Mouse (Mus musculus) midbrain, postnatal 0 days (tissue): Measurements from ENCODE around the gene Plod3. TPM values are rescaled to one million over a fixed set of nuclear protein-coding genes. Genes with fewer than 3 reads are reported as not detected.

Experiments
- ATAC-seq: fragments of 200-750 bp; cut with Nextera tagmentation; 2 replicates; pipeline ENCODE4 v1.8.0; 2017; ENCODE audit warnings: moderate number of reproducible peaks, mild to moderate bottlenecking, moderate TSS enrichment, moderate library complexity; ENCODE audit not compliant: low FRiP score
- DNase-seq: peaks from one replicate; pipeline ENCODE4 v3.0.0-alpha.2; 2015; ENCODE audit warnings: low spot score
- H3K27ac ChIP-seq: fragments of 300-500 bp; sonication (generic); 2 replicates; pipeline ENCODE4 v1.5.1; 2014; ENCODE audit warnings: low read depth, mild to moderate bottlenecking, low read length, mixed read lengths
- H3K27me3 ChIP-seq: fragments of 300-500 bp; sonication (generic); 2 replicates; pipeline ENCODE4 v1.6.1; 2014; ENCODE audit warnings: low read length, control low read depth, mixed read lengths; ENCODE audit not compliant: insufficient read depth
- H3K36me3 ChIP-seq: fragments of 300-500 bp; sonication (generic); 2 replicates; pipeline ENCODE4 v1.6.1; 2014; ENCODE audit warnings: low read length, control low read depth, mixed read lengths; ENCODE audit not compliant: insufficient read depth
- H3K4me1 ChIP-seq: fragments of 300-500 bp; sonication (generic); 2 replicates; pipeline ENCODE4 v1.6.1; 2014; ENCODE audit warnings: mild to moderate bottlenecking, control low read depth, antibody characterized with exemption, low read length, mixed read lengths; ENCODE audit not compliant: insufficient read depth
- H3K4me2 ChIP-seq: fragments of 300-500 bp; sonication (generic); 2 replicates; pipeline ENCODE4 v1.6.1; 2014; ENCODE audit warnings: low read depth, mild to moderate bottlenecking, low read length, mixed read lengths; ENCODE audit not compliant: poor library complexity, severe bottlenecking
- H3K4me3 ChIP-seq: fragments of 300-500 bp; sonication (generic); 2 replicates; pipeline ENCODE4 v1.5.1; 2014; ENCODE audit warnings: low read depth, mild to moderate bottlenecking, low read length, moderate library complexity
- H3K9ac ChIP-seq: fragments of 300-500 bp; sonication (generic); replicated peaks from 2 replicates; pipeline ENCODE4 v1.6.1; 2014; ENCODE audit warnings: mild to moderate bottlenecking, low read length, moderate library complexity, mixed read lengths; ENCODE audit not compliant: poor library complexity, severe bottlenecking
- H3K9me3 ChIP-seq: fragments of 300-500 bp; sonication (generic); 2 replicates; pipeline ENCODE4 v1.6.1; 2016; ENCODE audit warnings: low read length, control low read depth
- CTCF ChIP-seq: IDR thresholded peaks from 2 replicates; pipeline ENCODE4 v1.5.1; 2016; ENCODE audit warnings: antibody characterized with exemption, mild to moderate bottlenecking
- WGBS: fragments of 180-500 bp; shearing (Covaris S2); extraction: QIAGEN DNeasy Blood & Tissue Kit; methylation state at CpG from one replicate; pipeline ENCODE4 v1.1.7; 2014; 5-methylcytosine and 5-hydroxymethylcytosine counted together
- polyA plus RNA-seq: library from polyadenylated mRNA; unstranded; fragments of >200 nt; fragmentation: Nextera tagmentation; extraction: Ambion mirVana; gene quantifications from 2 replicates; pipeline ENCODE4 v1.2.1, GENCODE M21; 2015
- total RNA-seq: library from RNA; depleted of rRNA; stranded (reverse); fragments of >200 nt; gene quantifications from 2 replicates; pipeline ENCODE4 v1.2.3, GENCODE M21; 2014

The Plod3 gene
- total and polyA plus RNA-seq, 2 experiments from 2014 or later = 26.7 to 68.1 TPM

DNA sequence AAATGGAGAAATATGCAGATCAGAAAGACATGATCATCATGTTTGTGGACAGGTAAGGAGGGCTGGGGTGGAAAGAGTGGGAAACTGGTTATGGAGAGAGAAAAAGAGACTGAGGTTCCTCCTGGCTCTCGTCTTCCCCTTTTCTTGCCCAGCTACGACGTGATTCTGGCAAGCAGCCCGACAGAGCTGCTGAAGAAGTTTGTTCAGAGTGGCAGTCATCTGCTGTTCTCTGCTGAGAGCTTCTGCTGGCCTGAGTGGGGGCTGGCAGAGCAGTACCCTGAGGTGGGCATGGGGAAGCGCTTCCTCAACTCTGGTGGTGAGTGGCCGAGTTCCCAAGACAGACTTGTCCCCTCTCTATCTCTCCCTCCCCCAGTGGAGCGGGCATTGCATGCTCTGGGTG, 1.6 kb downstream of the Plod3 start:
- H3K27me3 ChIP-seq = no peaks in the 10 kb centered on the region
- H3K9ac ChIP-seq = peak overlapping the region; percentile 99; the same call in 1 of the 2 replicates
- no peaks in the 10 kb centered on the region for H3K9me3 ChIP-seq
- peak overlapping the region; percentile 85 for H3K4me2 ChIP-seq
- WGBS = 66% methylated on average over 7 of the region's 7 CpGs
- DNase-seq (no peak), ATAC-seq (no peak)
- peaks cover 50% of the 10 kb centered on the region for H3K36me3 ChIP-seq
- no peak for TF ChIP-seq CTCF
- 0 out of 2 replicates have a peak overlapping the region, but pooled peaks have one; percentile 92 for H3K27ac ChIP-seq
- H3K4me1 ChIP-seq = peaks cover 10% of the 10 kb centered on the region; the same call in 1 of the 2 replicates
- H3K4me3 ChIP-seq = peak overlapping the region; percentile 88

DNA sequence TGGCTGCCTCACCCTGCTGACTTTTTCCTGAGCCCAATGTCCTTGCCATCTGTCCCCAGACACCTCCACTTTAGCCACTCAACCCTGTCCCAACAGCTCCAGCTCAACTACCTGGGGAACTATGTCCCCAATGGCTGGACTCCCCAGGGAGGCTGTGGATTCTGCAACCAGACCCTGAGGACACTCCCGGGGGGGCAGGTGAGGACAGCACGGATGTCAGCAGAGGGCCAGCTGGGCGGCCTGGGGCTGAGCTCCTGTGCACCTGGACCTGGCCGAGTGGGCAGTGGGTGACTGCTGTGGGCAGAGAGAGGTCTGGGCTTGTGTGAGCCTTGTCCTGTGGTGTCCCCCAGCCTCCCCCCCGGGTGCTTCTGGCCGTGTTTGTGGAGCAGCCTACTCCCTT, 3.0 kb downstream of the Plod3 start:
- H3K9ac ChIP-seq = no peak overlapping the region
- H3K4me1 ChIP-seq = peaks cover 10% of the 10 kb centered on the region; the same call in 1 of the 2 replicates
- WGBS = 97% methylated on average over 6 of the region's 6 CpGs
- H3K36me3 ChIP-seq = peaks cover 56% of the 10 kb centered on the region
- H3K4me2 ChIP-seq = no peak overlapping the region
- no peak overlapping the region for H3K27ac ChIP-seq
- H3K4me3 ChIP-seq = no peak overlapping the region
- DNase-seq (no peak), ATAC-seq (no peak)
- TF ChIP-seq CTCF = no peak
- H3K27me3 ChIP-seq = no peaks in the 10 kb centered on the region
- H3K9me3 ChIP-seq = no peaks in the 10 kb centered on the region

GRCm38 (mm10) chr5:136999449-136999848, 12.6 kb downstream of the Plod3 start:
- Histone ChIP-seq H3K27ac (no peak overlapping the region), H3K9me3 (no peaks in the 10 kb centered on the region), H3K4me1 (no peaks in the 10 kb centered on the region), H3K4me3 (no peak overlapping the region), H3K4me2 (no peak overlapping the region), H3K9ac (no peak overlapping the region), H3K36me3 (peaks cover 21% of the 10 kb centered on the region), H3K27me3 (no peaks in the 10 kb centered on the region)
- WGBS = 65% methylated on average over 3 of the region's 5 CpGs
- DNase-seq = no peak
- no peak for ATAC-seq
- no peak for TF ChIP-seq CTCF

- TF ChIP-seq CTCF = no peak
- Histone ChIP-seq H3K36me3 (peaks cover 9% of the 10 kb centered on the region), H3K4me1 (no peaks in the 10 kb centered on the region), H3K9ac (no peak overlapping the region), H3K9me3 (no peaks in the 10 kb centered on the region), H3K27ac (no peak overlapping the region), H3K27me3 (no peaks in the 10 kb centered on the region), H3K4me3 (no peak overlapping the region), H3K4me2 (no peak overlapping the region)
- ATAC-seq (no peak), DNase-seq (no peak)
- WGBS = 83% methylated on average over 2 of the region's 2 CpGs
These were observed 13.8 kb downstream of the Plod3 start for GRCm38 (mm10) chr5:137000612-137001011.

DNA sequence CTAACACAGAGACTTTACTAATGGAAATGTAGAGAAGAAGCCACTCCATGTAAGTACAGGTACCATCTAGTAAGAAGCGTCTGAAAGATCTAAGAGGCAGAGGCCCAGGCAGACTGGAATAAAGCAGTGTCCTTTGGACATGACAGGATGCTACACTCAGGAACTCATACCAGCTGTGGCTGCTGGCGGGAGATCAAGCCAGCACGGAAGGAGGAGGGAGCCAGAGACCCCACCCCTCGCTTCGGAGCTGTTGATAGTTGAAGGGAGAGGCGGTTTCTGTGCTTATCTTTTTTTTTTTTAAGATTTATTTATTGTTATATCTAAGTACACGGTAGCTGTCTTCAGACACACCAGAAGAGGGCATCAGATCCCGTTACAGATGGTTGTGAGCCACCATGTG, 20.5 kb downstream of the Plod3 start:
- Histone ChIP-seq H3K36me3 (no peaks in the 10 kb centered on the region), H3K4me3 (no peak overlapping the region), H3K27me3 (no peaks in the 10 kb centered on the region), H3K9ac (no peak overlapping the region), H3K4me1 (no peaks in the 10 kb centered on the region), H3K4me2 (no peak overlapping the region), H3K9me3 (no peaks in the 10 kb centered on the region), H3K27ac (no peak overlapping the region)
- TF ChIP-seq CTCF = no peak
- WGBS = 68% methylated on average over 8 of the region's 8 CpGs
- no peak for ATAC-seq
- no peak for DNase-seq

- H3K9ac ChIP-seq = no peak overlapping the region
- no peak for ATAC-seq
- H3K4me3 ChIP-seq = no peak overlapping the region
- DNase-seq = peak; percentile 58
- peak; percentile 74 for TF ChIP-seq CTCF
- H3K27ac ChIP-seq = no peak overlapping the region
- H3K36me3 ChIP-seq = no peaks in the 10 kb centered on the region
- no peaks in the 10 kb centered on the region for H3K27me3 ChIP-seq
- WGBS = 26% methylated on average over 3 of the region's 3 CpGs
- H3K4me1 ChIP-seq = no peaks in the 10 kb centered on the region
- H3K4me2 ChIP-seq = no peak overlapping the region
- H3K9me3 ChIP-seq = no peaks in the 10 kb centered on the region
These were observed 23.2 kb downstream of the Plod3 start for GRCm38 (mm10) chr5:137009988-137010387.
